Mouse (Mus musculus): ENCODE results near the gene Farp2. TPM values are rescaled to one million over a fixed set of nuclear protein-coding genes. Genes with fewer than 3 reads are reported as not detected.
"Not testable (repeated sequence)": the region's sequence is repeated elsewhere in the genome, so short reads cannot be mapped to it uniquely, and the experiment has no call there.

Farp2 gene
- total RNA-seq, 2 experiments from 2014 or later = 11.0 to 12.9 TPM

- DNase-seq (ENCODE audit: extremely low spot score in 1 of 2, low spot score in 1 of 2) = no peak
Measured at GRCm38 (mm10) chr1:93624502-93624901, 112.6 kb downstream of the Farp2 start.

GRCm38 (mm10) chr1:93630796-93631195 is 118.9 kb downstream of the Farp2 start:
- no peak for DNase-seq (ENCODE audit: extremely low spot score in 1 of 2, low spot score in 1 of 2)

- DNase-seq (ENCODE audit: extremely low spot score in 1 of 2, low spot score in 1 of 2) = no peak
Measured at GRCm38 (mm10) chr1:93632723-93633122, 120.8 kb downstream of the Farp2 start.

- DNase-seq (ENCODE audit: extremely low spot score in 1 of 2, low spot score in 1 of 2) = peak in 1 of 2 experiments; percentile 42
Measured at GRCm38 (mm10) chr1:93634481-93634891, 122.6 kb downstream of the Farp2 start.

GRCm38 (mm10) chr1:93635091-93635579 is 123.3 kb downstream of the Farp2 start:
- peak in 1 of 2 experiments; percentile 16 for DNase-seq (ENCODE audit: extremely low spot score in 1 of 2, low spot score in 1 of 2)

- DNase-seq (ENCODE audit: extremely low spot score in 1 of 2, low spot score in 1 of 2) = peak; percentile 90 to 95
Measured at GRCm38 (mm10) chr1:93635580-93636192, 123.8 kb downstream of the Farp2 start.

GRCm38 (mm10) chr1:93636211-93636897 is 124.5 kb downstream of the Farp2 start:
- no peak for DNase-seq (ENCODE audit: extremely low spot score in 1 of 2, low spot score in 1 of 2)

- no peak for DNase-seq (ENCODE audit: extremely low spot score in 1 of 2, low spot score in 1 of 2)
Measured at GRCm38 (mm10) chr1:93641978-93642377, 130.1 kb downstream of the Farp2 start.

GRCm38 (mm10) chr1:93642692-93643091 is 130.8 kb downstream of the Farp2 start:
- no peak for DNase-seq (ENCODE audit: extremely low spot score in 1 of 2, low spot score in 1 of 2)

GRCm38 (mm10) chr1:93649604-93650172 is 137.8 kb downstream of the Farp2 start:
- DNase-seq (ENCODE audit: extremely low spot score in 1 of 2, low spot score in 1 of 2) = no peak

- DNase-seq (ENCODE audit: extremely low spot score in 1 of 2, low spot score in 1 of 2) = no peak
Measured at GRCm38 (mm10) chr1:93654275-93654674, 142.4 kb downstream of the Farp2 start.

GRCm38 (mm10) chr1:93654798-93655197 is 142.9 kb downstream of the Farp2 start:
- no peak for DNase-seq (ENCODE audit: extremely low spot score in 1 of 2, low spot score in 1 of 2)

GRCm38 (mm10) chr1:93656325-93657024 is 144.6 kb downstream of the Farp2 start:
- DNase-seq (ENCODE audit: extremely low spot score in 1 of 2, low spot score in 1 of 2) = no peak

GRCm38 (mm10) chr1:93657025-93657360 is 145.1 kb downstream of the Farp2 start:
- DNase-seq (ENCODE audit: extremely low spot score in 1 of 2, low spot score in 1 of 2) = no peak

- DNase-seq (ENCODE audit: extremely low spot score in 1 of 2, low spot score in 1 of 2) = not testable (repeated sequence)
Measured at GRCm38 (mm10) chr1:93658559-93658958, 146.7 kb downstream of the Farp2 start, which contains the start of gene Stk25. Stk25 (minus strand) TSS chr1:93658659.

GRCm38 (mm10) chr1:93667760-93668400 is 156.0 kb downstream of the Farp2 start:
- DNase-seq (ENCODE audit: extremely low spot score in 1 of 2, low spot score in 1 of 2) = no peak

GRCm38 (mm10) chr1:93668791-93669548 is 157.1 kb downstream of the Farp2 start:
- DNase-seq (ENCODE audit: extremely low spot score in 1 of 2, low spot score in 1 of 2) = peak; percentile 25 to 40

GRCm38 (mm10) chr1:93669941-93670340 is 158.1 kb downstream of the Farp2 start:
- no peak for DNase-seq (ENCODE audit: extremely low spot score in 1 of 2, low spot score in 1 of 2)
